Comparison of ENCODE assay signal across 20 mouse cellular contexts in genomic region chr2:6350931-6351695, GRCm38 (mm10). TPM values are rescaled to one million over a fixed set of nuclear protein-coding genes. Genes with fewer than 3 reads are reported as not detected.
DNase-seq lines count a peak whose midpoint lies in the region; ATAC-seq lines count a peak whose summit lies in the region.
"Had no signal": no experiment of that assay in that cellular context is flagged by ENCODE, and none has a peak within 500 bp of the region (broad histone marks: within the 10 kb centered on the region; RNA-seq: fewer than 3 reads in every experiment).

No protein-coding gene starts in this region.

- H3K9ac ChIP-seq in kidney, embryonic 15.5 days, result no peak overlapping the region
- no peak overlapping the region for H3K9ac ChIP-seq in heart, embryonic 12.5 days
- H3K9ac ChIP-seq: forebrain, embryonic 15.5 days; hindbrain, embryonic 12.5 days; neural tube, embryonic 12.5 days had no signal

- DNase-seq in kidney, postnatal 10 days, result no peak
- peak; percentile 80 for DNase-seq in CD4-positive, CD25-positive, alpha-beta regulatory T cell, adult 2 months (ENCODE audit: low read depth, low spot score)
- DNase-seq in T-cell, adult 2 months (ENCODE audit: low spot score), result peak; percentile 48
- DNase-seq in testis, postnatal 10 days (ENCODE audit: low spot score), result no peak
- DNase-seq: adrenal gland, adult 2 months; cerebellum, adult 9-11 months; embryo, embryonic 11 days; heart, postnatal 14 days; kidney, adult 2 months; lung, adult 18-20 months; right cerebral cortex, postnatal 25 days; thymus, postnatal 14 days had no signal

- peak; percentile 46; the same call in 1 of the 2 replicates for ATAC-seq in kidney, embryonic 15.5 days (replicated peaks; ENCODE audit: low FRiP score)
- peak; percentile 69; the same call in 1 of the 2 replicates for ATAC-seq in neutrophil, adult 5-6 weeks (ENCODE audit: extremely low read depth, insufficient number of reproducible peaks, low FRiP score, poor library complexity, severe bottlenecking)
- ATAC-seq in heart, embryonic 12.5 days (ENCODE audit: insufficient number of reproducible peaks, low FRiP score), result no peak
- ATAC-seq: forebrain, embryonic 15.5 days had no signal

- H3K4me3 ChIP-seq in kidney, embryonic 15.5 days (replicated peaks), result no peak overlapping the region
- H3K4me3 ChIP-seq in heart, embryonic 12.5 days, result no peak overlapping the region
- H3K4me3 ChIP-seq: forebrain, embryonic 15.5 days; hindbrain, embryonic 12.5 days; limb, embryonic 10.5 days; neural tube, embryonic 12.5 days had no signal

- H3K4me2 ChIP-seq in kidney, embryonic 15.5 days, result no peak overlapping the region
- H3K4me2 ChIP-seq in heart, embryonic 12.5 days, result no peak overlapping the region
- H3K4me2 ChIP-seq: forebrain, embryonic 15.5 days; heart, embryonic 11.5 days; hindbrain, embryonic 12.5 days; neural tube, embryonic 12.5 days had no signal

- H3K27me3 ChIP-seq in kidney, embryonic 15.5 days, result no peaks in the 10 kb centered on the region
- H3K27me3 ChIP-seq in heart, embryonic 12.5 days (replicated peaks), result no peaks in the 10 kb centered on the region
- H3K27me3 ChIP-seq: forebrain, embryonic 15.5 days; hindbrain, embryonic 12.5 days; neural tube, embryonic 12.5 days had no signal

- H3K36me3 ChIP-seq in kidney, embryonic 15.5 days, result 0 out of 2 replicates have a peak, but pooled peaks cover 2% of the 10 kb centered on the region
- H3K36me3 ChIP-seq in heart, embryonic 12.5 days, result peaks cover 2% of the 10 kb centered on the region; the same call in 1 of the 2 replicates
- H3K36me3 ChIP-seq: forebrain, embryonic 15.5 days; hindbrain, embryonic 12.5 days; neural tube, embryonic 12.5 days had no signal

- H3K9me3 ChIP-seq in kidney, embryonic 15.5 days (replicated peaks), result no peaks in the 10 kb centered on the region
- no peaks in the 10 kb centered on the region for H3K9me3 ChIP-seq in heart, embryonic 12.5 days (replicated peaks)
- H3K9me3 ChIP-seq: forebrain, embryonic 15.5 days; hindbrain, embryonic 12.5 days; limb, embryonic 10.5 days; neural tube, embryonic 12.5 days had no signal

- H3K4me1 ChIP-seq in kidney, embryonic 15.5 days, result peaks cover 46% of the 10 kb centered on the region
- H3K4me1 ChIP-seq in heart, embryonic 12.5 days (replicated peaks), result peaks cover 33% of the 10 kb centered on the region

- H3K27ac ChIP-seq in kidney, embryonic 15.5 days, result 0 out of 2 replicates have a peak overlapping the region, but pooled peaks have one; percentile 27
- no peak overlapping the region for H3K27ac ChIP-seq in heart, embryonic 12.5 days (ENCODE audit: poor library complexity, severe bottlenecking)
- H3K27ac ChIP-seq: forebrain, embryonic 15.5 days; hindbrain, embryonic 12.5 days; limb, embryonic 10.5 days; neural tube, embryonic 12.5 days had no signal

- WGBS in kidney, embryonic 15.5 days, result 41% methylated on average over 7 of the region's 7 CpGs
- 77% methylated on average over 7 of the region's 7 CpGs for WGBS in heart, embryonic 12.5 days

RNA-seq across cellular contexts. Expression of gene Usp6nl, which starts 28.6 kb away (rescaled TPM):
- 9.4 TPM in 2 replicates for polyA plus RNA-seq in kidney, embryonic 15.5 days (2015; fragmentation: Nextera tagmentation; extraction: Ambion mirVana)
- 29.2 and 31.7 TPM in 2 replicates for total RNA-seq in neutrophil, adult 5-6 weeks (2017)
- polyA plus RNA-seq in heart, embryonic 12.5 days (2016; fragmentation: Nextera tagmentation; extraction: Ambion mirVana), result 10.2 and 10.4 TPM in 2 replicates

Comparison
In these comparisons a context has a peak if more than half of its experiments do, and no peak if none do; other contexts are left out.
1. DNase-seq: peak in CD4-positive, CD25-positive, alpha-beta regulatory T cell, adult 2 months (single experiment) and T-cell, adult 2 months (single experiment); none in kidney, postnatal 10 days (single experiment) and testis, postnatal 10 days (single experiment).